Comparison of ENCODE assay signal across 21 mouse cellular contexts in the genomic region with DNA sequence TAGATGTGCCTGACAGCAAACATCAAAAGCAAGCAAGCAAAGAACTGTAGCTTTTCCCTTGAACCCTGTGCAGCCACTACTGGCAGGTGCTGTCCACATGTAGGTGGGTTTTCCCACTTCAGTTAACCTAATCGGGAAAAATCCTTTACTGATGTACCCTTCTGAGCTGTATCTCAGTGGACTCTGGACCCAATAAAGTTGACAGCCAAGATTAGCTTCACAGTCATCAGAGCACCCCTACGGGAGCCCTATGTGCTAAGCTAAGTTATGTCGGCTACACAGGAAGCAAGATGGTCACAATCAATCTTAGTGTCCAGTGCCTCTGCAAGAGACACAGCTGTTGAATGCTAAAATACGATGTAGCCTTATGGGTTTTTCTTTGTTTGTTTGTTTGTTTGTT. TPM values are rescaled to one million over a fixed set of nuclear protein-coding genes. Genes with fewer than 3 reads are reported as not detected.
"Had no signal": no experiment of that assay in that cellular context is flagged by ENCODE, and none has a peak within 500 bp of the region (broad histone marks: within the 10 kb centered on the region; RNA-seq: fewer than 3 reads in every experiment).

No protein-coding gene starts in this region.

- ATAC-seq: midbrain, embryonic 16.5 days had no signal

- H3K36me3 ChIP-seq: midbrain, embryonic 10.5 days; midbrain, embryonic 12.5 days; neural tube, embryonic 13.5 days; neural tube, embryonic 15.5 days had no signal

- H3K27ac ChIP-seq: midbrain, embryonic 10.5 days; midbrain, embryonic 12.5 days; neural tube, embryonic 13.5 days; neural tube, embryonic 15.5 days had no signal

- H3K9ac ChIP-seq: lung, embryonic 14.5 days; midbrain, embryonic 12.5 days; neural tube, embryonic 13.5 days; neural tube, embryonic 15.5 days had no signal

- H3K27me3 ChIP-seq: neural tube, embryonic 13.5 days; neural tube, embryonic 15.5 days had no signal

- H3K4me2 ChIP-seq: lung, embryonic 14.5 days; midbrain, embryonic 12.5 days; neural tube, embryonic 13.5 days; neural tube, embryonic 15.5 days had no signal

- H3K4me1 ChIP-seq: midbrain, embryonic 10.5 days; midbrain, embryonic 12.5 days; neural tube, embryonic 13.5 days; neural tube, embryonic 15.5 days had no signal

- H3K4me3 ChIP-seq: midbrain, embryonic 10.5 days; midbrain, embryonic 12.5 days; myocyte; neural tube, embryonic 13.5 days; neural tube, embryonic 15.5 days had no signal

- DNase-seq: lung, adult 18-20 months; lung, embryonic 14.5 days; lung, postnatal 10 days; lung, postnatal 4 days; midbrain, embryonic 14.5 days; right cerebral cortex, postnatal 14 days; thymus, adult 18-20 months; thymus, postnatal 14 days; thymus, postnatal 4 days had no signal

- H3K9me3 ChIP-seq: midbrain, embryonic 10.5 days; midbrain, embryonic 12.5 days; neural tube, embryonic 13.5 days; neural tube, embryonic 15.5 days had no signal

RNA-seq across cellular contexts. Expression of gene Cfap299, which starts 29.0 kb away (rescaled TPM):
- total RNA-seq: megakaryocyte, adult 5-6 weeks; megakaryocyte-erythroid progenitor cell, adult 5-6 weeks had no signal
- polyA plus RNA-seq: liver, embryonic 16.5 days; myocyte; neural tube, embryonic 11.5 days had no signal

RNA-seq across cellular contexts. Expression of gene Fgf5, which starts 46.1 kb away (rescaled TPM):
- total RNA-seq: megakaryocyte, adult 5-6 weeks; megakaryocyte-erythroid progenitor cell, adult 5-6 weeks had no signal
- polyA plus RNA-seq: thymus, postnatal 0 days; urinary bladder, adult 2 months had no signal
